Mouse (Mus musculus) ES-Bruce4 (cell line): ENCODE results near the gene Phospho1. TPM values are rescaled to one million over a fixed set of nuclear protein-coding genes. Genes with fewer than 3 reads are reported as not detected.
A peak's percentile ranks its signal among the peaks of the same experiment; 100 is the strongest.

Experiments
- H3K27ac ChIP-seq: 2 replicates; pipeline ENCODE4 v1.5.1; 2012; ENCODE audit warnings: low read length, inconsistent platforms; ENCODE audit not compliant: insufficient read depth
- H3K27me3 ChIP-seq: 2 replicates; pipeline ENCODE4 v1.6.1; 2012; ENCODE audit warnings: mild to moderate bottlenecking, low read length, inconsistent platforms; ENCODE audit not compliant: control insufficient read depth, poor library complexity, insufficient read depth, severe bottlenecking
- H3K36me3 ChIP-seq: 2 replicates; pipeline ENCODE4 v1.6.1; 2012; ENCODE audit warnings: inconsistent platforms, mild to moderate bottlenecking, low read length, moderate library complexity; ENCODE audit not compliant: control insufficient read depth, poor library complexity, insufficient read depth, severe bottlenecking
- H3K4me1 ChIP-seq: one replicate; pipeline ENCODE4 v1.8.1; 2011; ENCODE audit warnings: low read length; ENCODE audit not compliant: control insufficient read depth, insufficient read depth
- H3K4me3 ChIP-seq: 2 replicates; pipeline ENCODE4 v1.5.1; 2011; ENCODE audit warnings: low read depth, mild to moderate bottlenecking, low read length
- H3K9ac ChIP-seq: 2 replicates; pipeline ENCODE4 v1.6.1; 2012; ENCODE audit warnings: low read depth, mild to moderate bottlenecking, inconsistent platforms; ENCODE audit not compliant: poor library complexity, severe bottlenecking
- H3K9me3 ChIP-seq: replicated peaks from 2 replicates; pipeline ENCODE4 v1.6.1; 2012; ENCODE audit warnings: mild to moderate bottlenecking, low read length, inconsistent platforms; ENCODE audit not compliant: control insufficient read depth, poor library complexity, insufficient read depth, severe bottlenecking
- CTCF ChIP-seq: IDR thresholded peaks from one replicate; pipeline ENCODE4 v1.8.1; 2011; ENCODE audit warnings: low read depth, low read length
- EP300 ChIP-seq: IDR thresholded peaks from 2 replicates; pipeline ENCODE4 v1.6.1; 2011; ENCODE audit warnings: low read depth, low read length; ENCODE audit not compliant: insufficient read depth
- POLR2A ChIP-seq: IDR thresholded peaks from one replicate; pipeline ENCODE4 v1.8.1; 2011; ENCODE audit warnings: low read length; ENCODE audit not compliant: insufficient read depth
- polyA plus RNA-seq: library from polyadenylated mRNA; stranded (reverse); fragments of >200 nt; gene quantifications from 2 replicates; pipeline ENCODE4 v1.2.4, GENCODE M21; 2011; ENCODE audit warnings: low read depth; ENCODE audit not compliant: missing spikeins, insufficient read depth, insufficient read length

Phospho1 gene
- polyA plus RNA-seq, 1 experiment: 5.8 TPM

GRCm38 (mm10) chr11:95840694-95841497 is 16.6 kb downstream of the Phospho1 start:
- Histone ChIP-seq H3K36me3 (no peaks in the 10 kb centered on the region), H3K4me3 (peak overlapping the region; percentile 22; the same call in 1 of the 2 replicates), H3K9me3 (no peaks in the 10 kb centered on the region), H3K27me3 (no peaks in the 10 kb centered on the region), H3K9ac (no peak overlapping the region), H3K27ac (no peak overlapping the region), H3K4me1 (peaks cover 11% of the 10 kb centered on the region)
- TF ChIP-seq CTCF (no peak), POLR2A (no peak), EP300 (no peak)

GRCm38 (mm10) chr11:95841498-95841830 is 17.2 kb downstream of the Phospho1 start:
- peak overlapping the region; percentile 22 for H3K4me3 ChIP-seq
- H3K9me3 ChIP-seq: no peaks in the 10 kb centered on the region
- no peaks in the 10 kb centered on the region for H3K27me3 ChIP-seq
- no peak overlapping the region for H3K27ac ChIP-seq
- TF ChIP-seq POLR2A (no peak), CTCF (no peak), EP300 (no peak)
- H3K4me1 ChIP-seq: peaks cover 11% of the 10 kb centered on the region
- H3K36me3 ChIP-seq: no peaks in the 10 kb centered on the region
- no peak overlapping the region for H3K9ac ChIP-seq

- Histone ChIP-seq H3K4me3 (peak within 1 kb of the TSS; percentile 22), H3K9ac (peak within 1 kb of the TSS; percentile 39; the same call in 1 of the 2 replicates), H3K27ac (peak within 1 kb of the TSS; percentile 10; the same call in 1 of the 2 replicates), H3K36me3 (no peaks in the 10 kb centered on the region), H3K4me1 (peaks cover 11% of the 10 kb centered on the region), H3K27me3 (no peaks in the 10 kb centered on the region), H3K9me3 (no peaks in the 10 kb centered on the region)
- TF ChIP-seq EP300: no peak
- no peak for TF ChIP-seq POLR2A
- TF ChIP-seq CTCF: no peak
Measured at GRCm38 (mm10) chr11:95842074-95842681, 17.9 kb downstream of the Phospho1 start, which contains the start of gene Abi3. Abi3 (minus strand) TSS chr11:95842476.

- Histone ChIP-seq H3K36me3 (no peaks in the 10 kb centered on the region), H3K4me3 (no peak overlapping the region), H3K9ac (no peak overlapping the region), H3K9me3 (no peaks in the 10 kb centered on the region), H3K27ac (peak overlapping the region; percentile 10; the same call in 1 of the 2 replicates), H3K4me1 (peaks cover 11% of the 10 kb centered on the region), H3K27me3 (no peaks in the 10 kb centered on the region)
- TF ChIP-seq CTCF (no peak), EP300 (no peak), POLR2A (no peak)
Measured at GRCm38 (mm10) chr11:95842953-95843352, 18.7 kb downstream of the Phospho1 start.

DNA sequence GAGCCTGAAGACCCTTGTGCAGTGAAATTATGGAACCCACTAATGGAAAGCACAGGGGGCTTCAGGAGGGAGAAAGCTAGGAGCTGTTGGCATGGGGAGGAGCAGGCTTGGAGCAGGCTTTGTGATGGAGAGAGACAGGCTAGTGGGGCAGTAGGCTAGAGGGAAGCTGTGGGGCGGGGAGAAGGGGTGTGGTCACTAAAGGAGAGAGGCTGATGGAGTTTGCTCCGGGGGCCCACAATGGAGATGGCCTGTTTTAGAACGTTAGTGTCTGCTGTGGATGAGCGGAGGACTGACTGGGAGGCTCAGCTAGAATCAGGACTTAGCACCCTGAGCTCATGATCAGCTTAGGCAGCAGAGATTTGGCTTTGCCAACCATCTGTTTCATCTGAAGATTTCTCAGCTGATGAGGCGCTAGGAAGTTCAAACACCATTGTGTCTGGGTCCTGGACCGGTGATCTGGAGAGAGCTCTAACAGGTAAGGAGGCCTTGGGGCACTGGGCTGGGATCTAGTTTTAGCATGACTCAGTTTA is 19.2 kb downstream of the Phospho1 start:
- no peaks in the 10 kb centered on the region for H3K9me3 ChIP-seq
- H3K4me1 ChIP-seq: peaks cover 11% of the 10 kb centered on the region
- TF ChIP-seq CTCF (no peak), EP300 (no peak), POLR2A (no peak)
- H3K36me3 ChIP-seq: no peaks in the 10 kb centered on the region
- no peak overlapping the region for H3K9ac ChIP-seq
- H3K27ac ChIP-seq: 0 out of 2 replicates have a peak overlapping the region, but pooled peaks have one; percentile 10
- no peak overlapping the region for H3K4me3 ChIP-seq
- no peaks in the 10 kb centered on the region for H3K27me3 ChIP-seq

DNA sequence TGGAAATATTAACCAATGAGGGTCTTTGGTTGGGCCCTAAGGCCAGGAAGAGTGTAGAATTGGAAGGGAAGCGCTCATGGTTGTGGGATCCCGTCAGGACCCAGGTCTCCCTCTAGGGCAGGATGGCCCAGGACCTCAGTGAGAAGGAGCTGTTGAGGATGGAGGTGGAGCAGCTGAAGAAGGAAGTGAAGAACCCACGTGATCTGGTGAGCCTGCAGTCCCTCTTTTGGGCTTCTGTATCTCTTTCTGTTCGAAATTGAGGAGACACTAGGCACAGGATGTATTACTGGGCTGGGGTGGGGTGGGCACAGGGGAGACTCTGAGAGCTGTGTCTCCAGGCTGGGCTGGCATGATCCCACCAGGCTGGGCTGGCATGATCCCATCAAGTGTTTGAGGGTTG is 20.6 kb downstream of the Phospho1 start:
- Histone ChIP-seq H3K4me3 (no peak overlapping the region), H3K27ac (no peak overlapping the region), H3K4me1 (peaks cover 11% of the 10 kb centered on the region), H3K27me3 (no peaks in the 10 kb centered on the region), H3K36me3 (no peaks in the 10 kb centered on the region), H3K9me3 (no peaks in the 10 kb centered on the region), H3K9ac (no peak overlapping the region)
- no peak for TF ChIP-seq EP300
- TF ChIP-seq CTCF: no peak
- no peak for TF ChIP-seq POLR2A
